Mouse (Mus musculus) thymus, adult 2 months (tissue): ENCODE measurements around the gene Xxylt1.

Experiments
- CTCF ChIP-seq: fragments of 200-500 bp; IDR thresholded peaks from 2 replicates; pipeline ENCODE4 v1.5.1; 2012; ENCODE audit warnings: mild to moderate bottlenecking, control low read depth, low read length, moderate library complexity, borderline replicate concordance; ENCODE audit not compliant: control insufficient read depth, poor library complexity, insufficient read depth; ENCODE audit errors: extremely low read depth
- POLR2A ChIP-seq: fragments of 200-500 bp; IDR thresholded peaks from 2 replicates; pipeline ENCODE4 v1.6.1; 2012; ENCODE audit warnings: mild to moderate bottlenecking, low read length, control low read depth, moderate library complexity; ENCODE audit not compliant: control insufficient read depth, poor library complexity, insufficient read depth; ENCODE audit errors: extremely low read depth

GRCm38 (mm10) chr16:31039803-31040459 is 41.3 kb downstream of the Xxylt1 start:
- TF ChIP-seq CTCF, result no peak
- TF ChIP-seq POLR2A, result no peak
